Mouse (Mus musculus) ES-E14 (cell line): ENCODE measurements around the gene Hirip3. TPM values are rescaled to one million over a fixed set of nuclear protein-coding genes. Genes with fewer than 3 reads are reported as not detected.

Experiments used
- DNase-seq: peaks from one replicate; pipeline ENCODE4 v3.0.0-alpha.2; 2013; ENCODE audit warnings: low read depth, low spot score
- H3K27ac ChIP-seq: 2 replicates; pipeline ENCODE4 v1.5.1; 2012; ENCODE audit warnings: low read depth, mild to moderate bottlenecking, low read length, moderate library complexity, mixed read lengths; ENCODE audit not compliant: poor library complexity, insufficient read depth, severe bottlenecking
- H3K36me3 ChIP-seq: 2 replicates; pipeline ENCODE4 v1.6.1; 2012; ENCODE audit warnings: mild to moderate bottlenecking, low read length, moderate library complexity, mixed read lengths; ENCODE audit not compliant: control insufficient read depth, poor library complexity, insufficient read depth, severe bottlenecking
- H3K4me1 ChIP-seq, 2 experiments: fragments of 150-350 bp in 1 of 2; sonication (generic) in 1 of 2; 2 replicates each; pipeline ENCODE4 v1.6.1; 2012; ENCODE audit warnings: low read length in 2 of 2, mild to moderate bottlenecking in 1 of 2, mixed read lengths in 1 of 2; ENCODE audit not compliant: control insufficient read depth in 2 of 2, insufficient read depth in 2 of 2, poor library complexity in 1 of 2
- H3K4me3 ChIP-seq, 2 experiments: fragments of 150-350 bp in 1 of 2; sonication (generic) in 1 of 2; 2 replicates each; pipeline ENCODE4 v1.5.1; 2012; ENCODE audit warnings: low read length in 2 of 2, low read depth in 1 of 2, mild to moderate bottlenecking in 1 of 2, mixed read lengths in 1 of 2; ENCODE audit not compliant: insufficient read depth in 1 of 2, poor library complexity in 1 of 2, severe bottlenecking in 1 of 2
- H3K9ac ChIP-seq: 2 replicates; pipeline ENCODE4 v1.6.1; 2012; ENCODE audit warnings: low read depth, mild to moderate bottlenecking, low read length, mixed read lengths; ENCODE audit not compliant: poor library complexity, insufficient read depth, severe bottlenecking
- H3K9me3 ChIP-seq: fragments of 150-350 bp; sonication (generic); 2 replicates; pipeline ENCODE4 v1.6.1; 2012; ENCODE audit warnings: low read depth, mild to moderate bottlenecking, low read length; ENCODE audit not compliant: control insufficient read depth, insufficient read depth
- CHD2 ChIP-seq: IDR thresholded peaks from 2 replicates; pipeline ENCODE4 v1.6.1; 2014; ENCODE audit warnings: mild to moderate bottlenecking, low read depth, low read length, inconsistent platforms
- HCFC1 ChIP-seq: IDR thresholded peaks from 2 replicates; pipeline ENCODE4 v1.6.1; 2012; ENCODE audit warnings: low read length, inconsistent platforms, borderline replicate concordance; ENCODE audit not compliant: insufficient read depth
- MAFK ChIP-seq: IDR thresholded peaks from 2 replicates; pipeline ENCODE4 v1.6.1; 2014; ENCODE audit warnings: mild to moderate bottlenecking, low read depth, low read length, inconsistent platforms; ENCODE audit not compliant: insufficient read depth
- ZC3H11A ChIP-seq: IDR thresholded peaks from 2 replicates; pipeline ENCODE4 v1.6.1; 2012; ENCODE audit warnings: low read depth, mild to moderate bottlenecking, inconsistent platforms, low read length, borderline replicate concordance
- ZNF384 ChIP-seq: IDR thresholded peaks from 2 replicates; pipeline ENCODE4 v1.6.1; 2012; ENCODE audit warnings: low read depth, low read length, inconsistent platforms
- in situ Hi-C, 2 experiments: fragments of 600-800 bp; cut with MboI; formaldehyde crosslinking; loops; one replicate each; pipeline ENCODE4 v1.15.1; 2025; ENCODE audit warnings: low sequenced_read_pairs in 2 of 2, inconsistent platforms in 1 of 2; ENCODE audit not compliant: unreplicated experiment in 2 of 2
- total RNA-seq: library from RNA; depleted of rRNA; stranded (reverse); fragments of 300-350 nt; gene quantifications from 2 replicates; pipeline ENCODE4 v1.2.3, GENCODE M21; 2012

Hirip3 gene
- total RNA-seq, 1 experiment, result 99.7 TPM

- H3K9me3 ChIP-seq, result no peaks in the 10 kb centered on the region
- no peak overlapping the region for H3K9ac ChIP-seq
- H3K27ac ChIP-seq, result no peak overlapping the region
- no peaks in the 10 kb centered on the region for H3K36me3 ChIP-seq
- H3K4me3 ChIP-seq, result no peak overlapping the region
- TF ChIP-seq ZNF384 (peak; percentile 98), ZC3H11A (no peak)
- no peak for DNase-seq
- in situ Hi-C loops, result no loop called here
- peaks cover 2 to 21% of the 10 kb centered on the region in 2 experiments; a peak in 1 of 4 replicates for H3K4me1 ChIP-seq
Observed at GRCm38 (mm10) chr7:126825403-126825802, 36.4 kb upstream of the Hirip3 start.

- Histone ChIP-seq H3K9me3 (no peaks in the 10 kb centered on the region), H3K4me1 (peaks cover 2 to 21% of the 10 kb centered on the region in 2 experiments; a peak in 1 of 4 replicates), H3K36me3 (no peaks in the 10 kb centered on the region), H3K4me3 (no peak overlapping the region), H3K27ac (no peak overlapping the region), H3K9ac (no peak overlapping the region)
- in situ Hi-C loops, result no loop called here
- TF ChIP-seq ZC3H11A (no peak), HCFC1 (no peak), CHD2 (no peak), ZNF384 (no peak), MAFK (no peak)
- no peak for DNase-seq
Observed at GRCm38 (mm10) chr7:126825952-126826351, 35.8 kb upstream of the Hirip3 start.

DNA sequence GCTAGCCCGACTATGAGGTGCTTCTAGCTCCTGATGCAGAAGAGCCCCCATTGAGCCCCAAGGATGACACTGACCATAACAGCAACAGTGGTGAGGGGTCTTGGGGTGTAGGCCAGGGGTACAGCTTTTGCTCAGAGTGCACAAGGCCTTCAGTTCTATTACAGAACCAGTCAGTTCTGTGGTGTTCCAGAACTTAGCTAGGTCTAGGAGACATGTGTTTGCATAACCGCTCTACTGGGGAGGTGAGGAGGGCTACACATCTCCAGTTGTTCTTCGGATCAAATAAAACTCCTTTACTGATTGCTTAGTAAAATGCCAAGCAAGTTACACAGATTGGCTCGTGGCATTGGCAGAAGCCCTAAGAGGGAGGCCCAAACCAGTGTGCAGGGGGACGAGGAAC lies 30.2 kb upstream of the Hirip3 start, which contains the start of gene 4930451I11Rik:
TSS of gene 4930451I11Rik (minus strand) at position 101 of the 400 bp plus-strand sequence.
- Histone ChIP-seq H3K9ac (peak within 1 kb of the TSS; percentile 72), H3K27ac (0 out of 2 replicates have a peak within 1 kb of the TSS, but pooled peaks have one; percentile 37), H3K36me3 (no peaks in the 10 kb centered on the region), H3K4me3 (peak within 1 kb of the TSS; percentile 72 to 81), H3K9me3 (no peaks in the 10 kb centered on the region), H3K4me1 (peaks cover 2 to 13% of the 10 kb centered on the region in 2 experiments; a peak in 1 of 4 replicates)
- in situ Hi-C loops, result loop anchor here in 1 of 2 experiments (10.0 kb wide), 1 partner anchor 273 kb away; no protein-coding TSS in a partner anchor
- no peak for TF ChIP-seq ZC3H11A
- no peak for TF ChIP-seq CHD2
- no peak for DNase-seq

DNA sequence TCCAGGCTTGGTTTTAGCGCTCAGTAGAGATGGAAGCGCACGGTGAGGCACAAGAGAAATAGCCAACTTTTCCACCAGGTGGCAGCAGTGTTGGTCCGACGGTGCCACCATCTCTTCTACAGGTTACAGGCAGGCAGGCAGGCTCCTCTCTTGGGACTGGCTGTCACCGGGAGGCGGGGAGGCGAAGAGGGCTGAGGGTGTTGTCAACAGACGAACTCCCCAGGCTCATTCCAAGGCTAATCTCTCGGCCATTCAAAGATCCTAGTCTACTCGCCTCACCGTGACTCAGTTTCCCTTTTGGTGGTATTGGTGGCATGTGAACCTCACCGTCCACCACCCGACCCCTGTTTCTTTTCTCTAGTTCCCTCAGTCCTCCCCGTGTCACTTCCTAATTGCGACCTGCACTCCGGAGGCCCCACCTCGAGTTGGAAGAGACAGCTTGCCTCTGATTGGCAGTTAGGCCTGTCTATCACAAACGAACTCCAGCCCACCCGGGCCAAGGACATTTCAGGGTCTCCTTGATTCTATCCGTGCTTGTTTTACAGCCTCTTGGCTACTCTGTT lies 29.7 kb upstream of the Hirip3 start:
- no peaks in the 10 kb centered on the region for H3K36me3 ChIP-seq
- H3K27ac ChIP-seq, result 0 out of 2 replicates have a peak overlapping the region, but pooled peaks have one; percentile 37
- in situ Hi-C loops, result loop anchor here in 1 of 2 experiments (10.0 kb wide), 1 partner anchor 273 kb away; no protein-coding TSS in a partner anchor
- H3K4me3 ChIP-seq, result peak overlapping the region; percentile 72 to 81
- no peaks in the 10 kb centered on the region for H3K9me3 ChIP-seq
- DNase-seq, result peak; percentile 96
- peak overlapping the region; percentile 72 for H3K9ac ChIP-seq
- peak; percentile 81; the same call in 1 of the 2 replicates for TF ChIP-seq ZC3H11A
- TF ChIP-seq ZNF384, result 0 out of 2 replicates have a peak, but pooled peaks have one; percentile 36
- TF ChIP-seq HCFC1, result peak; percentile 53; the same call in 1 of the 2 replicates
- no peak; the same call in 1 of the 2 replicates for TF ChIP-seq CHD2
- TF ChIP-seq MAFK, result no peak
- peaks cover 2 to 13% of the 10 kb centered on the region in 2 experiments; a peak in 1 of 4 replicates for H3K4me1 ChIP-seq

- peaks cover 2 to 13% of the 10 kb centered on the region in 2 experiments; a peak in 1 of 4 replicates for H3K4me1 ChIP-seq
- no peak for TF ChIP-seq ZC3H11A
- no peak for TF ChIP-seq CHD2
- no peak for TF ChIP-seq ZNF384
- TF ChIP-seq HCFC1, result no peak
- TF ChIP-seq MAFK, result no peak
- H3K36me3 ChIP-seq, result no peaks in the 10 kb centered on the region
- no peaks in the 10 kb centered on the region for H3K9me3 ChIP-seq
- in situ Hi-C loops, result loop anchor here in 1 of 2 experiments (10.0 kb wide), 1 partner anchor 272 kb away; no protein-coding TSS in a partner anchor
- DNase-seq, result no peak
- no peak overlapping the region for H3K9ac ChIP-seq
- no peak overlapping the region for H3K4me3 ChIP-seq
- H3K27ac ChIP-seq, result no peak overlapping the region
Observed at GRCm38 (mm10) chr7:126833294-126833693, 28.5 kb upstream of the Hirip3 start.
